ENCODE assay signal across 11 mouse cellular contexts in the genomic region with DNA sequence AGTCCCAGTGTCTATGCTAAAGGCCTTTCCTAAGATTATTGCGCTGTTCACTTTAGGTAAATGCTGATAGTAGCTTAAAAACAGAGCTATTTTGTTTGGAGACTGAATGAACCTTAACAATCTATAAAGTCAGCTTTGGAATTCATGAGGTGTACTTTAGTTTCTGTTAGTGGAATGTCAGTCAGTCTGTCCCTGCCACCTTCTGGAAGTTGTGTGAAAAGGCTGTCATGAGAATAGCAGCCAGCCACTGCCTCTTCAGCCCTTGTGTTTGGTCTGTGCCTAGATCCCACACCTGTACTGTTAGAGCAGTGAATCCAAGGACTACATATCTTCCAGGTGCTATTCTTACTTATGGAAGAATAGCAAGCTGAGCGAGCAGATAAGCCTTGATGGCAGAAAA.
A peak's percentile ranks its signal among the peaks of the same experiment; 100 is the strongest.
DNase-seq lines count a peak whose midpoint lies in the region; ATAC-seq and TF ChIP-seq lines count a peak whose summit lies in the region.
"Had no signal": no experiment of that assay in that cellular context is flagged by ENCODE, and none has a peak within 500 bp of the region (broad histone marks: within the 10 kb centered on the region; RNA-seq: fewer than 3 reads in every experiment).

No protein-coding gene starts in this region.

- H3K4me3 ChIP-seq in heart, embryonic 11.5 days (ENCODE audit: low read depth, low read length) = no peak overlapping the region
- no peak overlapping the region for H3K4me3 ChIP-seq in liver, embryonic 14.5 days (ENCODE audit: insufficient read depth in 1 of 2, low read depth in 2 of 2, low read length in 2 of 2)
- H3K4me3 ChIP-seq in liver, embryonic 11.5 days (ENCODE audit: low read depth, low read length) = no peak overlapping the region
- no peak overlapping the region for H3K4me3 ChIP-seq in MEL (ENCODE audit: control insufficient read depth in 1 of 2, insufficient read depth in 1 of 2, low read depth in 2 of 2, low read length in 2 of 2)
- H3K4me3 ChIP-seq: heart, embryonic 15.5 days had no signal

- no peak overlapping the region for H3K4me2 ChIP-seq in heart, embryonic 11.5 days
- no peak overlapping the region for H3K4me2 ChIP-seq in liver, embryonic 14.5 days (ENCODE audit: low read depth)
- H3K4me2 ChIP-seq in liver, embryonic 11.5 days = no peak overlapping the region
- H3K4me2 ChIP-seq: heart, embryonic 15.5 days had no signal

- no peaks in the 10 kb centered on the region for H3K9me3 ChIP-seq in heart, embryonic 11.5 days (replicated peaks; ENCODE audit: control insufficient read depth, low read length)
- H3K9me3 ChIP-seq in liver, embryonic 14.5 days (ENCODE audit: control insufficient read depth, low read length) = no peaks in the 10 kb centered on the region
- no peaks in the 10 kb centered on the region for H3K9me3 ChIP-seq in liver, embryonic 11.5 days (ENCODE audit: control insufficient read depth, low read length)
- no peaks in the 10 kb centered on the region for H3K9me3 ChIP-seq in MEL (replicated peaks; ENCODE audit: insufficient read depth, low read length)
- H3K9me3 ChIP-seq: heart, embryonic 15.5 days had no signal

- H3K79me2 ChIP-seq in MEL (ENCODE audit: control insufficient read depth, insufficient read depth, low read length, poor library complexity) = peaks cover 42% of the 10 kb centered on the region

- peak; percentile 34 for TF ChIP-seq CTCF in liver, embryonic 14.5 days (IDR thresholded peaks at IDR 0.05; ENCODE audit: low read depth)
- TF ChIP-seq CTCF in MEL (IDR thresholded peaks at IDR 0.05 in 2 of 3, conservative IDR thresholded peaks at IDR 0.05 in 1 of 3; ENCODE audit: control insufficient read depth in 1 of 3, insufficient read depth in 1 of 3, low read depth in 2 of 3, low read length in 3 of 3, poor library complexity in 1 of 3, severe bottlenecking in 1 of 3) = peak in 1 of 3 experiments; percentile 30; a peak in 2 of 6 replicates

- no peaks in the 10 kb centered on the region for H3K36me3 ChIP-seq in heart, embryonic 11.5 days (ENCODE audit: control insufficient read depth, insufficient read depth, low read length)
- no peaks in the 10 kb centered on the region for H3K36me3 ChIP-seq in liver, embryonic 14.5 days (replicated peaks; ENCODE audit: control insufficient read depth, insufficient read depth, low read depth)
- no peaks in the 10 kb centered on the region for H3K36me3 ChIP-seq in liver, embryonic 11.5 days (ENCODE audit: control insufficient read depth, insufficient read depth, low read length)
- H3K36me3 ChIP-seq in MEL (ENCODE audit: control insufficient read depth in 1 of 2, insufficient read depth in 2 of 2, low read length in 2 of 2) = peaks cover 1 to 33% of the 10 kb centered on the region in 2 experiments; a peak in 3 of 4 replicates
- H3K36me3 ChIP-seq: heart, embryonic 15.5 days had no signal

- H3K27ac ChIP-seq in heart, embryonic 11.5 days (ENCODE audit: low read depth, low read length) = no peak overlapping the region
- no peak overlapping the region for H3K27ac ChIP-seq in liver, embryonic 14.5 days
- H3K27ac ChIP-seq in liver, embryonic 11.5 days (ENCODE audit: low read depth, low read length) = no peak overlapping the region
- no peak overlapping the region for H3K27ac ChIP-seq in MEL (ENCODE audit: control insufficient read depth, low read depth, low read length)
- H3K27ac ChIP-seq: heart, embryonic 15.5 days; macrophage had no signal

- H3K27me3 ChIP-seq in heart, embryonic 11.5 days (ENCODE audit: control insufficient read depth, insufficient read depth, low read length) = no peaks in the 10 kb centered on the region
- H3K27me3 ChIP-seq in liver, embryonic 14.5 days (ENCODE audit: control insufficient read depth, insufficient read depth, low read length) = no peaks in the 10 kb centered on the region
- H3K27me3 ChIP-seq in liver, embryonic 11.5 days (replicated peaks; ENCODE audit: control insufficient read depth, insufficient read depth, low read length) = no peaks in the 10 kb centered on the region
- no peaks in the 10 kb centered on the region for H3K27me3 ChIP-seq in MEL (ENCODE audit: control insufficient read depth in 1 of 2, insufficient read depth in 2 of 2, low read length in 2 of 2)
- H3K27me3 ChIP-seq: heart, embryonic 15.5 days had no signal

- TF ChIP-seq RAD21 in MEL (IDR thresholded peaks at IDR 0.05; ENCODE audit: low read depth, low read length) = peak; percentile 47

- TF ChIP-seq EP300 in liver, embryonic 14.5 days (IDR thresholded peaks at IDR 0.05; ENCODE audit: low read depth) = no peak
- no peak for TF ChIP-seq EP300 in MEL (IDR thresholded peaks at IDR 0.05; ENCODE audit: low read depth in 1 of 2, low read length in 2 of 2)

- ATAC-seq in heart, embryonic 11.5 days (replicated peaks; ENCODE audit: insufficient number of reproducible peaks, low FRiP score, low TSS enrichment) = no peak
- no peak for ATAC-seq in liver, embryonic 14.5 days (ENCODE audit: insufficient read depth)
- ATAC-seq in liver, embryonic 11.5 days (replicated peaks; ENCODE audit: low FRiP score) = no peak

- no peak overlapping the region for H3K9ac ChIP-seq in heart, embryonic 11.5 days (ENCODE audit: low read depth, low read length)
- no peak overlapping the region for H3K9ac ChIP-seq in liver, embryonic 14.5 days (replicated peaks)
- no peak overlapping the region for H3K9ac ChIP-seq in liver, embryonic 11.5 days (ENCODE audit: low read depth, low read length)
- H3K9ac ChIP-seq in MEL (ENCODE audit: control insufficient read depth, low read depth, low read length, poor library complexity, severe bottlenecking) = no peak overlapping the region
- H3K9ac ChIP-seq: heart, embryonic 15.5 days had no signal

- H3K4me1 ChIP-seq in heart, embryonic 11.5 days (ENCODE audit: control insufficient read depth, insufficient read depth, low read length) = 0 out of 2 replicates have a peak, but pooled peaks cover 3% of the 10 kb centered on the region
- H3K4me1 ChIP-seq in liver, embryonic 14.5 days (replicated peaks; ENCODE audit: control insufficient read depth in 2 of 2, insufficient read depth in 2 of 2, low read length in 1 of 2) = peaks cover 0 to 2% of the 10 kb centered on the region in 2 experiments; a peak in 2 of 4 replicates
- H3K4me1 ChIP-seq in liver, embryonic 11.5 days (replicated peaks; ENCODE audit: control insufficient read depth, insufficient read depth, low read length) = peaks cover under 1% of the 10 kb centered on the region
- H3K4me1 ChIP-seq in MEL (ENCODE audit: control insufficient read depth in 1 of 2, insufficient read depth in 2 of 2, low read length in 2 of 2) = peaks cover 7 to 16% of the 10 kb centered on the region in 2 experiments; a peak in 3 of 4 replicates

- peak; percentile 37 to 44 for DNase-seq in heart, adult 18-20 months
- DNase-seq in liver, embryonic 14.5 days (ENCODE audit: low read depth in 3 of 3, low spot score in 3 of 3) = no peak
- no peak for DNase-seq in liver, embryonic 11.5 days (ENCODE audit: low spot score)
- DNase-seq in MEL (ENCODE audit: low read depth, low spot score) (no peak), MN1 (ENCODE audit: low spot score) (no peak)
- DNase-seq in lung, postnatal 10 days = peak; percentile 19
- no peak for DNase-seq in T-cell, adult 2 months (ENCODE audit: low spot score)
- DNase-seq: layer of hippocampus, postnatal 36 days had no signal

- no peak for TF ChIP-seq POLR2A in MEL (IDR thresholded peaks at IDR 0.05; ENCODE audit: control insufficient read depth in 1 of 2, insufficient read depth in 1 of 2, low read depth in 1 of 2, low read length in 2 of 2, poor library complexity in 1 of 2)

- WGBS in heart, embryonic 11.5 days (ENCODE audit: insufficient replicate concordance) = 79% methylated on average over 2 of the region's 2 CpGs
- WGBS in liver, embryonic 14.5 days (ENCODE audit: insufficient replicate concordance) = 76% methylated on average over 2 of the region's 2 CpGs
- WGBS in liver, embryonic 11.5 days = 83% methylated on average over 2 of the region's 2 CpGs

TF ChIP-seq in MEL, 35 proteins besides CTCF, POLR2A, EP300 and RAD21:
- TF ChIP-seq ETS1 (IDR thresholded peaks at IDR 0.05; ENCODE audit: low read depth, low read length) (no peak), SMC3 (IDR thresholded peaks at IDR 0.05; ENCODE audit: low read depth, low read length) (peak; percentile 47)

Comparison
In these comparisons a context has a peak if more than half of its experiments do, and no peak if none do; other contexts are left out.
1. DNase-seq: peak in heart, adult 18-20 months (2 of 2) and lung, postnatal 10 days (single experiment); none in liver, embryonic 14.5 days (0 of 3), liver, embryonic 11.5 days (single experiment), MEL (single experiment), MN1 (single experiment) and T-cell, adult 2 months (single experiment).